Mouse (Mus musculus) cerebellum, adult 11-12 months (tissue): Measurements from ENCODE around the gene Stra8.
A peak's percentile ranks its signal among the peaks of the same experiment; 100 is the strongest.

Source experiments
- DNase-seq: peaks from one replicate; pipeline ENCODE4 v3.0.0; 2022

Gene Stra8

GRCm38 (mm10) chr6:34919956-34920355 lies at the start of gene Stra8:
Gene Stra8 (plus strand): TSS chr6:34920163.
- DNase-seq: no peak

DNA sequence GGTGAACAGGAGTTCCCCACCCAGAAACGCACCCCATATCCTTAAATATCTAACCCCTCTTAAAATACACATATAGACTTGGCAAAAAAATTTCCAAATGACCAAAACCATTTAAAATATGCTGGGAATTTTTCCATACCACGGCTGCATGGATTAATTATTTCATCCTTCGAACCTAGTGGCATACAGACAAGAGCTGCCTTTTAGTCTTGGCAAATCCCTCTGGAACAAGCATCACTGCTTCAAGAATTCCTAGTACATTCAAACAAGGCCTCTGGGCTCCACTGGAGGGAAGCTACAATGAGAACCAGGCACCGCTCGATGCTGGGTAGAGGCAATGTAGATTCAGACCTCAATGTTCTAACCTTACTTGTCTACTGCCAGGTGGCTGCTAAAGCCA lies 49.2 kb upstream of the Stra8 start:
- no peak for DNase-seq

DNA sequence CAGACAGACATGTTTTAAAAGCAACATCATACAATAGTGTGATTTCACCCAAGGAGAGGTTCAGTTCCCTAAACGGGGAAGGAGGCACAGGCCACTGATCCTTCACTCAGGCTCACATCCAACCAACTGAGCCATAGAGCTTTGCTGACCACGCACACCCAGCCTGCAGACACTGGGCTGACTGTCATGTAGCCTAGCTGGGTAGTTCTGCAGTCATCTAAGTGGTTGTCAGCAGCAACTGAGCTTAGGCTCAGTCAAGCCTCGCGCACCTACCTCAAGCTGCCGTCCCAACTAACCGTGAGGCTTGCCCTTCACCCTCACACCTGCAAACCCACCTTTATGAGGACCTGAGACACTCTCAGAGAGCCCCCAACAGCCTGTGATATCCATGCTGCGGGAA lies 48.0 kb upstream of the Stra8 start:
- DNase-seq: no peak

DNA sequence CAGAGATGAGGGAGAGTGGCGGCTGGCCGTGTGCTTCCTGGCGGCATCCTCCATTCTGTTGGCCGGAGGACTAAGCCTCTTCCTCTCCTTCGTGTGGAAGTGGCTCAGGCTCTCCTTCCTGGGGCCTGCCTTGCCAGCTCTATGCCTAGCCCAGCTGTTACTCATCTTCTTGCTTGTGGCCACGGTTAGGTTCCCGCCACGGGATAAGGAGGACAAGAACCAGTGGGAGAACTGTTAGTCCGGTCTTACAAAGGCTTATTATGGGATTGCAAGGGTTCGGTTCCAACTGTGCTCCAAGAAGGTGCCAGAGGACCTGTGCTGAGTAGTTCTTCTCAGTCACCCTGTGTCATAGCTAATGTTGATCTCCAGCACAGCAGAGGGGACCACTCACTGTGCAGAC lies 47.1 kb upstream of the Stra8 start:
- DNase-seq: no peak

DNA sequence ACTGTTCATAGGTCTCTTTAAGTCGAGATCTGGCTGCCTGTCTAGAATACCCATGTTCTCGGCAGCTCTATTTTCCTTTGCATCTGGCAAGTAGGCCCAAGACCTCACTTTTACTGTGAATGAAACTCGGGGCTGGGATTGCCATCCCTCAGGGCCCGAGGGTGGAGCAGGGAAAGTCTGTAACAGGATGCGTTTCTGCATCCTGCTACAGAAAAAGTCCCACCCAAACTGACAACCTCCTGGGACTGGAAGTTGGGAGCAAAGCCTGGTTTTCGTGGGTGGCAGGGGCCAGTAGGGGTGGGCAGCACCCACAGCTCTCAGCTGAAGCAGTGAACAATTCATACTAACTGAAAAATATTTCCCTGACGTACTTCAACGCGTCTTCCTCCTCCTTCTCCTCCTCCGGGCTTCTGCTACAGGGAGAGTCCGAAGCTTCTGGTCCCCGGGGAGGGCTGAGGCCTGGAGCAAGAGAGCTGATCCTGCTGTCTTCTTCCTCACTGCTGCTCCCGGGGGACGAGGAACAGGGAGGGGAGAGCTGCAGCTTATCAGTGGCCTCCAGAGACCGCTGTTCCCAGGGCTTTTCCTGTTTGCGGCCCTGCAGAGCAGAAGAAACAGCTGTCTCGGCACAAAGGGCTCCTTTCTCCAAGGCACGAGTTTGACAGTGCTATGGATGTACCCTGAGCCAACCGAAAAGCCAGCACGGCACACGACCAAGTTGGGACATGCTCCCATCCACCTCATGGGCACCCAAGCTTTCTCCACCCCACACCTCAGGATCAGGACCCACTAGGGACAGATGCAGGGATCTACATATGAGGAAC lies 45.7 kb upstream of the Stra8 start:
- no peak for DNase-seq

- no peak for DNase-seq
Observed at GRCm38 (mm10) chr6:34875268-34875761, 44.6 kb upstream of the Stra8 start.

DNA sequence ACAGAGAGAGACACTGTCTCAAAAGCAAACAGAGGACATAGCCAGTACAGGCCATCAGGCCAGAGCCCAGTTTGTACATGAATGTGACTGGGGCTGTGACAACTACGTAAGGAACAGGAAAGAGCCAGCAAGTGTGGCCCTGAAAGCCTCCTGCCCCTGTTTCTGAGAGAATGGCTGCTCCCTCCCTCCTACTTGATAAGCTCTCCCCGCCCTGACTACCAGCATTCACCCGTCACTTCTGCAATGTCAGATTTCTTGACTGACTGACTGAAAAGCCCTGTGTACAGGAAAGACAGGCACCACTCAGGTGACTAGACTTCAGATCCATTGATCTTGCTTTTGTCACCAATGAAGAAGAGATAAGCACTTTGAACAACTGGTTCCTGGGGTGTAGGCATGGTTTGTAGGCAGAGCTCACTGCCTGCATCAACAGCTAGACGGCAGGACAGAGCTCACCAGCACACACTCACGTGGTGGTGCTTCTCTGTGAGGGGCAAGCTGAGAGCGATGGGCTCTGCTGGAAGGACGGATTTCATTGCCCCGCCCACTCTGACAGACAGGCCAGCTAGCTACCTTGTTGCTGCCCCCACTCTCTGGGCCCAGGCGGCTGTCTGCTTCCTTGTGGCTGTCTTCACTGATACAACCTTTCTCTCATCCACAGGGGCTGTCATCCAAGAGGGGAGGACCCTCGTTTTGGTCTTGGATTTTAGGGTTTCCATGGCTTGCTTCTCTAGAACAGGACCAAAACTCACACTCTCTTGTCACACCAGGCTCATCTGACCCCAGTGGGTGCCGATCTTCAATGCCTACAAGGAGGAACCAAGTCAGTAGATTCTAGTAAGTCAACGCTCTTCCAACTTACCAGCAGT lies 43.8 kb upstream of the Stra8 start:
- no peak for DNase-seq

GRCm38 (mm10) chr6:34876835-34877156 lies 43.2 kb upstream of the Stra8 start:
- no peak for DNase-seq

GRCm38 (mm10) chr6:34877509-34878321 lies 42.2 kb upstream of the Stra8 start, which contains the start of gene Cyren:
Gene Cyren (minus strand): TSS chr6:34878060.
- DNase-seq: peak; percentile 93

GRCm38 (mm10) chr6:34879101-34879740 lies 40.7 kb upstream of the Stra8 start:
- no peak for DNase-seq

DNA sequence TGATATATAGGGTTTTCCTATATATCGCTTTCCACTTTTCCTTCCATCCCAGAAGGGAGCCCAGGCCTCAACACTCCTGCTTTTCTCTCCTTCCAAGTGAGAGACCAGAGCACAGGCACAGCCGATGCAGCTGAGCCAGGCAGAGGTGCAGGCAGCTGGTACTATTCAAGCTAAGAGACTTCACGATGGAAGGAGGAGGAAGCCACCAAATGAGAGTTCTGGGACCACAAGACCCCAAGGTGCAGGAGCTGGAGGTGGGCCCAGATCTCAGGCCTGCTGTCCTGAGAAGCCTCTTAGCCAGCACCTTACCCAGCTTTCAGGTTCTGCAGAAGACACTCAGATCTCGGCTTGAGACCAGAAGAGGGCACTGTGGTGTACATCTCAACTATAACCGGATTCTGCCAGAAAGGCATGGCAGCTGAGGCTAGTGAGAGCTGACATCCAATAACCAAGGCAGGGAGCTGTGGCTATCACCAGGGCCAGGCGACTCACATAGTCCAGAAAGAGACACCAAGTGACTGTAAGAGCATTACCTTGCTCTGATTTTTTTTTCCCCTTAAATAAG lies 40.0 kb upstream of the Stra8 start:
- DNase-seq: peak; percentile 66

GRCm38 (mm10) chr6:34884724-34885123 lies 35.2 kb upstream of the Stra8 start:
- DNase-seq: no peak

DNA sequence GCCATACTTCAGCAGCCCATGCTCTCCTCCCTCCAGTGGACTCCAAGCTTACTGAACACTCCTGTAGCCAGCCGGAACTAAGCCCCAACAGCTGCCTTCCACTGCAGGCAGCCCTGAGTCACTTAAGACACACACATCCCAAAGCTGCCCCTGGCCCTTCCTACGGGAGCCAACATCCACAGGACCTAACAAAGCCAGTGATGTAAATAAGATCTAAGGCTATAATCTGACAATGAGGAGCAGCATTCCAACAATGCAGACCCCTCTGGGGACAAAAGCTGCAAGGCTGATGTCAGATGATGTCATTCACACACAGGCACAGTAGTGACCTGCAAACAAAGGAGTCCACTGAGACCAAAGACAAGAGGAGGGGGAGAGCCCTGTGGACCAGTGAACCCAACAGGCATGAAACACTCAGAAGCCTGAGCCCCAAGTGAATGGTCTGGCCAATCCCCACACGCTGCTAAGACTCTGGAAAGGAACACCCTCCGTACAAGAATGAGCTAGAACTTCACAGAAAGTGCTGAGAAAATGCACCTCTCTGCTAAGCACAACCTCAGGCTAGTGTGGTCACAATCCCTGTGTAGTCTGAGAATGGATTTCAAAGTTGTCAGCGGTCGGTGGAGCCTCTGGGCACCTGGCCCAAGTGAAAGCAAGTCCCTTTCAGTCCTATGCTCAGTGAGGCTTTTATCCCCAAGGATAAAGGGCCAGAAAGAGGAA lies 32.7 kb upstream of the Stra8 start:
- DNase-seq: no peak

GRCm38 (mm10) chr6:34889185-34889584 lies 30.8 kb upstream of the Stra8 start:
- DNase-seq: no peak

DNA sequence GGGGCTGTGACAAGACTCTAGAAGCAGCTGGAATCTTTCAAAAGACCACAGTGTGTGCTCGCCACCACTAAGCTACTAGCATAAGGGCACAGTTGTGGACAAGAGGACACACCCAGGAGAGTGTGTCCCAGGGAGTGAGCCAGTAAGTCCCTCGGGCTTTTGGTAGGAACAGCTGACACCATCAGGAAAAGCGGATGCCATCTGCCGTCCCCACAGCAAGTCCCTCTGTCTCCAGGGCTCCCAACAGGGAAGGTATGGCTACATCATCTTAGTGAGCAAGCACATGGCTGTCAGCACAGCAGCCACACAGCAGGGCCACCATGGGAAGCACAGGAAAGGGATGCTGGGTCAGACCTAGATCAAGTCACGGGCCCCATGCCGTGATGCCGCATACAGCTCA lies 24.4 kb upstream of the Stra8 start:
- DNase-seq: peak; percentile 55

- no peak for DNase-seq
Observed at GRCm38 (mm10) chr6:34896168-34896780, 23.7 kb upstream of the Stra8 start.

DNA sequence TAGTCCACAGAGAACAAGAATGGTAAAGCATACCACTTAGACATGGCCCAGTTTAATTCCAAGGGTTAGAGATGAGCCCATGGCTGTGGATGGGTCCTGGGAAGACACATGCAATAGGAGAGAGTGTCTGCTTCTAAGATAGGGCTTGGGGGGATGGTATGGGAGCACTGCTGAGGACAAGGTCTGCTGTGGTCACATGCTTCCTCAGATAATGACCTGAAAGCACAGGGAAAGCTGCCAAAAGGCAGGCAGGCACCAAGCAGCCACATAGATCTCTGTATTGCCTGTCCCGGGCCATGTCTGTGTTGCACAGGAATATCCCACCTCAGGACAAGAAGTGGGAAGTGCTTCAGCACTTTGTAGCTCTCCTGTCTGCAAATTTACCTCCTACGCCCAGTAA lies 20.8 kb upstream of the Stra8 start:
- no peak for DNase-seq

- DNase-seq: peak; percentile 60
Observed at GRCm38 (mm10) chr6:34900990-34901389, 19.0 kb upstream of the Stra8 start.

GRCm38 (mm10) chr6:34901911-34902444 lies 18.0 kb upstream of the Stra8 start:
- no peak for DNase-seq

- DNase-seq: no peak
Observed at GRCm38 (mm10) chr6:34902578-34902977, 17.4 kb upstream of the Stra8 start.

GRCm38 (mm10) chr6:34903441-34903840 lies 16.5 kb upstream of the Stra8 start:
- DNase-seq: no peak
